Mouse (Mus musculus): ENCODE results near the gene Cul5. TPM values are rescaled to one million over a fixed set of nuclear protein-coding genes. Genes with fewer than 3 reads are reported as not detected.

Cul5 gene
- total RNA-seq, 2 experiments from 2014 or later, result 17.2 to 26.5 TPM

- no peak for ATAC-seq (replicated peaks; ENCODE audit: low FRiP score, poor library complexity, severe bottlenecking)
These were observed 60.4 kb downstream of the Cul5 start for GRCm38 (mm10) chr9:53609306-53609967.

- ATAC-seq (replicated peaks; ENCODE audit: low FRiP score, poor library complexity, severe bottlenecking), result no peak
These were observed 62.0 kb downstream of the Cul5 start for GRCm38 (mm10) chr9:53607816-53608215.

DNA sequence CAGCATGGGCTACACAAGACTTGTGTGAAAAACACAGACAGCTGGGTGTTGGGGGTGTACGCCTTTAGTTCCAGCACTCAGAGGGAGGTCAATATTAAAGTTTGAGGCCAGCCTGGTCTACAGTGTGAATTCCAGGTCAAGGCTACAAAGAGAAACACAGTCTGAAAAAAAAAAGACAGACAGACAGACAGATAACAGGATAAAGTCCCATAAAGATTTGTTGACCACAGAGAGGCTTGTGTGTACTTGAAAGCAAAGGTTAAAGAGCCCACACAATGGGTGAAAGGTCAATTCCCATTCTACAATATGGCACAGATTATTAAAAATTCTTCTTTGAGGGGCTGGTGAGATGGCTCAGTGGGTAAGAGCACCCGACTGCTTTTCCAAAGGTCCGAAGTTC, 62.6 kb downstream of the Cul5 start:
- ATAC-seq (replicated peaks; ENCODE audit: low FRiP score, poor library complexity, severe bottlenecking), result no peak

DNA sequence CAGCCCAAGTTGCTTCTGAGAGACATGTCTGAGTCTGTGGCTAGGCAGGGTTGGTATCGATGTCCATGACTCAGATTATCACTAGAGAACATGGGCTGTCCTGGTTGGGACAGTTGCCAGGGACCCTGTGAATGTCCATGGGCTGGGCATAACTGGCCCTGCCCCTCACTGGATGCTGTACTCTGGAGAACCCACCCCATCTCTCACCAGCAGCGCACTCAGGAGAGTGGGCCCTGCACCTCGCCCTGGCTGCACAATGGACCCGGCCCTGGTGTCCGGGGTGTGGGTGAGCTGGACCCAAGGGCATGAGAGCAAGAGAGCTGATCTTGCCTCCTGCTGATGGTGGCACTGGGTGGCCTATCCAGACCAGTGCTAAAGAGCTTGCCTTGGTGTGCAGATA, 64.9 kb downstream of the Cul5 start:
- no peak for ATAC-seq (replicated peaks; ENCODE audit: low FRiP score, poor library complexity, severe bottlenecking)

DNA sequence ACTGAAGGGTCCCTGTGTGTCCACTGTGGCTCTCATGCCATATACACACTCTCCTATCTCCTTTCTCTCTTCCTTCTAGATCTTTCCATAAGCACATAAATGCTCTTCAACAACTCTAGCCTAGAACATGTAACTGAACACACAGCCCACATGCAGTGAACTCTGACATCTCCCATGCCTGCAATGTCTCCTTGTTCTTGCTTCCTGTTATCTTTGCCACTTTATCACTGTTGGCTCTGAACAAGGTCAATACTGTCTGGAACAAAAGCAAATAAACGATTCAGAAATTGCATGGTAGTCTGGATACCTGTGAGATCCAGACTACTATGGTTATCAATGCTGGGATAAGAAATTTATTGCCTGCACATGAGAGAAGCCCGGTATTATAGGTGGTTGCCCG, 66.0 kb downstream of the Cul5 start:
- no peak for ATAC-seq (replicated peaks; ENCODE audit: low FRiP score, poor library complexity, severe bottlenecking)

GRCm38 (mm10) chr9:53603384-53603783, 66.4 kb downstream of the Cul5 start:
- no peak for ATAC-seq (replicated peaks; ENCODE audit: low FRiP score, poor library complexity, severe bottlenecking)

- no peak for ATAC-seq (replicated peaks; ENCODE audit: low FRiP score, poor library complexity, severe bottlenecking)
These were observed 68.3 kb downstream of the Cul5 start for GRCm38 (mm10) chr9:53601541-53601940.

GRCm38 (mm10) chr9:53598631-53599030, 71.2 kb downstream of the Cul5 start:
- ATAC-seq (replicated peaks; ENCODE audit: low FRiP score, poor library complexity, severe bottlenecking), result no peak

GRCm38 (mm10) chr9:53596971-53597600, 72.7 kb downstream of the Cul5 start:
- no peak for ATAC-seq (replicated peaks; ENCODE audit: low FRiP score, poor library complexity, severe bottlenecking)

- ATAC-seq (replicated peaks; ENCODE audit: low FRiP score, poor library complexity, severe bottlenecking), result peak; percentile 92
These were observed 75.0 kb downstream of the Cul5 start for GRCm38 (mm10) chr9:53594764-53595163.

DNA sequence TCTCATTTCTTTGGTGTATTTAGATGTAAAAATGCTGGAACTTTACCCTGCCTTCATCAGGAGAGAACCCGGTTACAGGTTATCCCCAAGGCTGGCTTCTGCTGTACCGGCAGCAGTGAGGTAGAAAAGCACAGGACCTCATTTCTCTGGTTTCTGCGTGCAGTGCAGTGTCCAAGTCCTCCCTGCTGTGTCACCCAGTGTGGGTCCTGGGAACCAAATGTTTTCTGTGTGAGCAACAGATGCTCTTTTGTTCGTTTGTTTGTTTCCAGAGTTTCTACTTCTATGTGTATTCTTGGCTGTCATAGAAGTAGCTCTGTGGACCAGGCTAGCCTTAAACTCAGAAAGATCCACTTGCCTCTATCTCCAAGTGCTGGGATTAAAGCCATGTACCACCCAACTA, 87.9 kb downstream of the Cul5 start:
- ATAC-seq (replicated peaks; ENCODE audit: low FRiP score, poor library complexity, severe bottlenecking), result no peak

- ATAC-seq (replicated peaks; ENCODE audit: low FRiP score, poor library complexity, severe bottlenecking), result no peak
These were observed 94.1 kb downstream of the Cul5 start for GRCm38 (mm10) chr9:53575721-53576120.

GRCm38 (mm10) chr9:53572516-53573307, 97.1 kb downstream of the Cul5 start:
- no peak for ATAC-seq (replicated peaks; ENCODE audit: low FRiP score, poor library complexity, severe bottlenecking)

GRCm38 (mm10) chr9:53570662-53571061, 99.2 kb downstream of the Cul5 start:
- no peak for ATAC-seq (replicated peaks; ENCODE audit: low FRiP score, poor library complexity, severe bottlenecking)

Other genes with a start within 250 kb of the Cul5 start
- gene Atm, start 133.3 kb downstream of the Cul5 start, total RNA-seq (2015; ENCODE audit: low replicate concordance), result 4.2 and 5.4 TPM in 2 replicates
- 4.6 and 5.1 TPM in 2 replicates for gene Atm, start 133.3 kb downstream of the Cul5 start, total RNA-seq (2017; ENCODE audit: low replicate concordance)
- gene Npat, start 133.0 kb downstream of the Cul5 start, total RNA-seq (2015; ENCODE audit: low replicate concordance), result 34.2 and 35.2 TPM in 2 replicates
- 23.0 and 32.1 TPM in 2 replicates for gene Npat, start 133.0 kb downstream of the Cul5 start, total RNA-seq (2017; ENCODE audit: low replicate concordance)
- gene Acat1, start 59.6 kb downstream of the Cul5 start, total RNA-seq (2015; ENCODE audit: low replicate concordance), result 41.8 and 69.6 TPM in 2 replicates
- 37.1 and 70.5 TPM in 2 replicates for gene Acat1, start 59.6 kb downstream of the Cul5 start, total RNA-seq (2017; ENCODE audit: low replicate concordance)
- gene Rab39, start 36.2 kb upstream of the Cul5 start, total RNA-seq (2015; ENCODE audit: low replicate concordance), result 2.5 TPM in 1 of 2 replicates, not detected in the other
- 0.64 TPM in 1 of 2 replicates, not detected in the other for gene Rab39, start 36.2 kb upstream of the Cul5 start, total RNA-seq (2017; ENCODE audit: low replicate concordance)
- gene Slc35f2, start 101.5 kb upstream of the Cul5 start, total RNA-seq (2015; ENCODE audit: low replicate concordance), result not detected in 2 replicates
- not detected in 2 replicates for gene Slc35f2, start 101.5 kb upstream of the Cul5 start, total RNA-seq (2017; ENCODE audit: low replicate concordance)
- not detected in 2 replicates for gene Sln, start 180.2 kb upstream of the Cul5 start, total RNA-seq (2015; ENCODE audit: low replicate concordance)
- gene Sln, start 180.2 kb upstream of the Cul5 start, total RNA-seq (2017; ENCODE audit: low replicate concordance), result not detected in 2 replicates